Mouse (Mus musculus) midbrain, embryonic 12.5 days (tissue): Measurements from ENCODE around the gene Aak1. TPM values are rescaled to one million over a fixed set of nuclear protein-coding genes. Genes with fewer than 3 reads are reported as not detected.

Experiments
- ATAC-seq: fragments of 200-750 bp; cut with Nextera tagmentation; 2 replicates; pipeline ENCODE4 v1.8.0; 2017; ENCODE audit warnings: low read depth, moderate TSS enrichment, moderate library complexity; ENCODE audit not compliant: low FRiP score
- H3K27ac ChIP-seq: fragments of 300-500 bp; sonication (generic); replicated peaks from 2 replicates; pipeline ENCODE4 v1.5.1; 2016; ENCODE audit warnings: mild to moderate bottlenecking
- H3K27me3 ChIP-seq: fragments of 300-500 bp; sonication (generic); 2 replicates; pipeline ENCODE4 v1.6.1; 2016; ENCODE audit warnings: mild to moderate bottlenecking
- H3K36me3 ChIP-seq: fragments of 300-500 bp; sonication (generic); 2 replicates; pipeline ENCODE4 v1.6.1; 2016
- H3K4me1 ChIP-seq: fragments of 300-500 bp; sonication (generic); 2 replicates; pipeline ENCODE4 v1.6.1; 2016
- H3K4me2 ChIP-seq: fragments of 300-500 bp; sonication (generic); replicated peaks from 2 replicates; pipeline ENCODE4 v1.6.1; 2016; ENCODE audit warnings: mild to moderate bottlenecking, moderate library complexity
- H3K4me3 ChIP-seq: fragments of 300-500 bp; sonication (generic); 2 replicates; pipeline ENCODE4 v1.5.1; 2016; ENCODE audit warnings: mild to moderate bottlenecking
- H3K9ac ChIP-seq: fragments of 300-500 bp; sonication (generic); replicated peaks from 2 replicates; pipeline ENCODE4 v1.6.1; 2016; ENCODE audit warnings: mild to moderate bottlenecking, moderate library complexity
- H3K9me3 ChIP-seq: fragments of 300-500 bp; sonication (generic); 2 replicates; pipeline ENCODE4 v1.6.1; 2016; ENCODE audit warnings: mild to moderate bottlenecking
- WGBS: fragments of 180-500 bp; shearing (Covaris S2); methylation state at CpG from one replicate; pipeline ENCODE4 v1.1.7; 2016; 5-methylcytosine and 5-hydroxymethylcytosine counted together
- polyA plus RNA-seq: library from polyadenylated mRNA; unstranded; fragments of >200 nt; fragmentation: Nextera tagmentation; extraction: Ambion mirVana; gene quantifications from 2 replicates; pipeline ENCODE4 v1.2.1, GENCODE M21; 2016

Gene Aak1
- polyA plus RNA-seq, 1 experiment from 2014 or later, result 30.6 TPM

DNA sequence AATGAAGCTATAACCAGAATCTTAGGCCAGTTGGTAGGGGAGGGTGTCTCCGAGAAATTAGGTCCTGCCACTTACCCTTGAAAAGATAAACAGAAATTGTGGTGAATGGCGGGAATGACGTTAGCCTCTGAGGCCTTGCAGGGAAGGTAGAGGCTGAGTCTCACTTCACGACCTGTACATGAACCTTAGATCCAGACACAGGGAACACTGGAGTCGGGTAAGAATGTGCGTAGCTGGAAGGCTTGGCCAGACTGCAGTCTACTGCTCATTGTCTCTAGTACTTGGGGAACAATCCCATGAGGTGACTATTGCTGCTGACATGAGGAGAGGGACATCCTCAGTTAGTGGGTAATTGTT, 129.6 kb downstream of the Aak1 start:
- WGBS, result 90% methylated on average over 6 of the region's 6 CpGs
- no peak overlapping the region for H3K4me3 ChIP-seq
- no peak for ATAC-seq
- H3K9me3 ChIP-seq, result no peaks in the 10 kb centered on the region
- no peaks in the 10 kb centered on the region for H3K27me3 ChIP-seq
- H3K27ac ChIP-seq, result no peak overlapping the region
- H3K4me2 ChIP-seq, result no peak overlapping the region
- peaks cover 18% of the 10 kb centered on the region for H3K36me3 ChIP-seq
- H3K4me1 ChIP-seq, result no peaks in the 10 kb centered on the region
- no peak overlapping the region for H3K9ac ChIP-seq

DNA sequence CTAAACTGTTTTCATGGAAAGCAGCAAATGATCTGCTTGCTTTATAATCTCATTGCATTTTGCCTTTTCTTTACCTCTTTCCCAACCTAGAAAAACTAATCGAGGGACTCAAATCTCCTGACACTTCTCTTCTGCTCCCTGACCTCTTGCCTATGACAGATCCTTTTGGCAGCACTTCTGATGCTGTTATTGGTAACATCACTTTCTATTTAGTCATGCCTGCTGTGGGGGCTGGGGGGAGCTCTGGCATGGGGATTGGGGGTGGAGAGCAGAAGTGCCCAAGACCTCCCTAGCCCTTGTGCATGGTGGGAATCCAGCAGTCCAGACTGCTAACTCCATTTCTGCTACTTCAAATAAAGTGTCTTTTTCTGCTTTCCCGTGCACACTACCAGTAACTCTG, 131.9 kb downstream of the Aak1 start:
- Histone ChIP-seq H3K4me3 (no peak overlapping the region), H3K4me1 (no peaks in the 10 kb centered on the region), H3K4me2 (no peak overlapping the region), H3K27ac (no peak overlapping the region), H3K36me3 (peaks cover 15% of the 10 kb centered on the region), H3K27me3 (no peaks in the 10 kb centered on the region), H3K9ac (no peak overlapping the region), H3K9me3 (no peaks in the 10 kb centered on the region)
- ATAC-seq, result no peak
- WGBS, result 89% methylated on average over 2 of the region's 2 CpGs

DNA sequence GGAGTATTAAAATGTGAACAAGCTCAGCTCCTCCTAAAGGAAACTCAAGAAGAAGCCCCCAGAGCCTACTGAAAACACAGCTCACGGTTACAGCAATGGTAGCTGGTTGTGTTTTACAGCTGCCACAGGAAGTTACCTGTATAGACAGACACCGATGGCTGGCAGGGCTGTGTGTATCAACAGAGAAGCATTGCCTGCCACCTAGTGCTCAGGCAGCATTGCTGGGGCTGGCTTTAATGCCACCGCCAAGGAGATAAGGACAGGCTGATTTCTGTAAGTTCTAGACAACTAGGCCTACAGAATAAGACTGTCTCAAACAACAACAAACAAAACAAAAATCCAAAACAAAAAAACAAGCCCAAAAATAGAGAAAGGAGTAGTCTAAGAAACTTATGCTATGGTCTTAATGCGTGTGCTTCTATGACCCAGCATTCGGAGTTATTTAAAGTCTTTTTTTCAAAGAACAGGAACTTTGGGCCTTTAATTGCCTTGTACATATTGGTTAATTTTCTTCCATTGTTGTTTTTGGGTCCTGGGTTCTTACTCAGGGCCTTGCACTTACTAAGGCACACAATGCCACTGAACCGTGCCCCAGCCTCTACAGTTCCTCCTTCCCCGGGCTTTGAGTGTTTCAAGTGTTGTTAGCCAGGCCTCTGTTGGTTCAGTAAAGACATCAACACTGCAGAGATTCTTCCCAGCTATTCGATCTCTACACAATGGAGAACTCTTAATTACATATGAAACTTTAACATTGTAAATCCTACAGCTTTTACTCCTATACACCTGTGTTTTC, 136.2 kb downstream of the Aak1 start:
- H3K9me3 ChIP-seq, result no peaks in the 10 kb centered on the region
- H3K4me2 ChIP-seq, result no peak overlapping the region
- no peaks in the 10 kb centered on the region for H3K27me3 ChIP-seq
- ATAC-seq, result no peak
- 86% methylated on average over 8 of the region's 8 CpGs for WGBS
- no peaks in the 10 kb centered on the region for H3K4me1 ChIP-seq
- H3K9ac ChIP-seq, result no peak overlapping the region
- no peak overlapping the region for H3K27ac ChIP-seq
- no peak overlapping the region for H3K4me3 ChIP-seq
- peaks cover 7% of the 10 kb centered on the region; the same call in 1 of the 2 replicates for H3K36me3 ChIP-seq

DNA sequence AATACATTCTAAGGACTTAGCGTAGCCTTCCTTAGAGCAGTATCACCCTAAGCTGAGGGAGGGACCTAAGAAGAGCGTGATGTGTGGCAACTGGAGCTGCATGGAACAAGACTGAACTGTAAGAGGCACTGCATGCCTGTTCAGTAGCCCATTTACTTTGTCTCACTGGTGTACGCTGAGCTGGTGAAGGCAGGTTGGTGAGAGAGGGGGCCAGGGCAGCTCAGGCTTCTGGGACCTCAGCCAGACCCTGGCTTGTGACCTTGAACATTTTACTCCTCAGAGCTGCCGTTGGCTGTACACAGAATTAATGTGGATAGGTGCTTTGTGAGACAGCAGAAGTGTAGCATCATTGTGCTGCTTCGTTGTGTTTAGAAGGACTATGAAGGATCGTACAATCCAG, 140.3 kb downstream of the Aak1 start:
- no peak overlapping the region for H3K27ac ChIP-seq
- H3K36me3 ChIP-seq, result 0 out of 2 replicates have a peak, but pooled peaks cover 14% of the 10 kb centered on the region
- ATAC-seq, result no peak
- no peaks in the 10 kb centered on the region for H3K4me1 ChIP-seq
- no peaks in the 10 kb centered on the region for H3K9me3 ChIP-seq
- no peaks in the 10 kb centered on the region for H3K27me3 ChIP-seq
- no peak overlapping the region for H3K4me2 ChIP-seq
- no peak overlapping the region for H3K4me3 ChIP-seq
- 93% methylated on average over 6 of the region's 6 CpGs for WGBS
- no peak overlapping the region for H3K9ac ChIP-seq

DNA sequence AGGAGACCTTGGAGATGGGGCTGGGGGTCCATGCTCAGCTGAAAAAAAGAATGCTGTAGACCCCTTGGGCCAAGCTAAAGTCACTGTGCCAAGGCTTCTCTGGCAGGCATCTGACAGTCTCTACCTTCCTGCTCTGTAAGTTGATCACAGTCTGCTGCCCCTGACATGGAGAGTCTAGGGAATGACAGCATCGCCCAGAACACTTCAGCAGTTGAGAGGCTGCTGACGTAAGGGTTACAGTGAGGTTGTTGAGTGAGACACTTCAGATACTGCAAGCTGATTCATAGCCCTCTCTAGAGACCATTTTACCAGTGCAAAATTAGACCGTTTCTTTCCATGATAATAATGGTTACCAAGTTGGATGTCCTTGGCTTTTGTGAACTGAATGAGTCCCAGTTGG, 141.7 kb downstream of the Aak1 start:
- Histone ChIP-seq H3K9me3 (no peaks in the 10 kb centered on the region), H3K27ac (no peak overlapping the region), H3K4me1 (no peaks in the 10 kb centered on the region), H3K4me2 (no peak overlapping the region), H3K4me3 (no peak overlapping the region), H3K9ac (no peak overlapping the region), H3K36me3 (peaks cover 17% of the 10 kb centered on the region; the same call in 1 of the 2 replicates), H3K27me3 (no peaks in the 10 kb centered on the region)
- ATAC-seq, result no peak
- 88% methylated on average over 3 of the region's 3 CpGs for WGBS

DNA sequence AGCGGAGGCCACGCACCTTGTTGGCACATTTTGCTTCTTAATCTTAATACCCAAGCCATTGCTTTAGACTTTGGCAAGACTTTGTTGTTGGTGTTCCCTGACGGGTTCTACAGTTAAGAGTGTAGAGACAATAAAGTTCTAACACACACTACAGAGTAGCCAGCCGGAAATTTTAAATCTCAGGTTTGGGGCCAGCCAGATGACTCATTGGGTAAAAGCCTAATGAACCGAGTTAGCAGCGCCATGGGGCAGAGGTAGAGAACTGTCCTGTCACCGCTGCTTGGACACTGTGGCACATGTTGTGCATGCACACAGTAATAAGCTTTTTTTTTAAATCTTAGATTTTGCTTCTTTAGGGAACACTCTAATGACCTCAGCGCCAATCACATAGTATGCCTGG, 143.0 kb downstream of the Aak1 start:
- ATAC-seq, result no peak
- Histone ChIP-seq H3K27ac (no peak overlapping the region), H3K27me3 (no peaks in the 10 kb centered on the region), H3K9me3 (no peaks in the 10 kb centered on the region), H3K4me3 (no peak overlapping the region), H3K36me3 (peaks cover 30% of the 10 kb centered on the region), H3K4me2 (no peak overlapping the region), H3K9ac (no peak overlapping the region), H3K4me1 (no peaks in the 10 kb centered on the region)
- WGBS, result 92% methylated on average over 8 of the region's 8 CpGs

DNA sequence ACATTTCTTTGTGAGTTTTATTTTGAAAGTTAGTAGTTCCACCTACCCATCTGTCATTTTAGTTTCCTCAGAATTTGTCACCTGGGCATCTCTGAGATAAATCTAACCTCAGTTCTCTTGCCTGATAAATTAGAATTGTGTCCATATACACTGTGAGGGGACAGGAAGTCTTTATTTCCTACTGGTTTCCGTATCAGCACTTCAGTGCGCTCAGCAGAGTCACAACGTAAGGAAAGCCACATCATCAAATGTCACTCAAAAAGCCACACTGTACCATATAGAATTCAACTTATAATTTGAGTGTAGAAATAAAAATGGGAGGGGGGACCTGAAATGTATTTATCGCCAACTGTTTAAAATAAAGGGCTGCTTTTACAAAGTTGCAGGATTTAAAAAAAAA, 144.9 kb downstream of the Aak1 start:
- H3K9me3 ChIP-seq, result no peaks in the 10 kb centered on the region
- no peak overlapping the region for H3K4me2 ChIP-seq
- 92% methylated on average over 4 of the region's 4 CpGs for WGBS
- H3K27ac ChIP-seq, result no peak overlapping the region
- H3K4me3 ChIP-seq, result no peak overlapping the region
- H3K27me3 ChIP-seq, result no peaks in the 10 kb centered on the region
- no peak for ATAC-seq
- H3K4me1 ChIP-seq, result no peaks in the 10 kb centered on the region
- no peak overlapping the region for H3K9ac ChIP-seq
- H3K36me3 ChIP-seq, result peaks cover 36% of the 10 kb centered on the region

DNA sequence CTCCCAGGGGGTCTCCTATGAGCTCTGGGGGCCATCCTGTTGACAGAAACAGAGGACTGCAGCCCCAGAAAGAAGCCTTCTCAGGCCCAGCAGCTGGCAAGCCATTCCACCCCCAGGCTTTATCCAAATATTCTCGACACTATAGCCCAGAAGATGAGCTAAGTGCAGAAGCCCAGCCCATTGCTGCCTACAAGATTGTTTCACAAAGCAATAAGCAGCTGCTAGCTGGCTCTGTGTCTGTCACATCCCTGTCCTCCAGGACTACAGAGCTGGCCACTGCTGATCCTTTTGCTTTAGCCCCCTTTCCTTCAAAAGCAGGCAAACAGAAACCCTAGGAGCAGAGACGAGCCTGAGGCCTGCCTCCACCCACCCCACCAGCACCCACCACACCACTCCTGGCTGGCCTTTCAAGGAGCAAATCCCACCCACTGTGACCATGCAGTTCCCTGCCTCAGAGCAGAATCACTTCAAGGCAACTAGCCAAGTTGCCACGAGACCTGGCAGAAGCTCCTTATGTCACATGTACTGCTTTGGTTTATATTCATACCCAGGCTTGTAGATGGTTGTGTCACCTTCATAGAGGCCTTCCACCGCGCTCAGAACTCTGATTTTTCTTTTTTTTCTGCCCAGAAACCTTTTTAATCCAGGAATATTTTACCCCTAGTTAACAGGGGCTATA, 147.5 kb downstream of the Aak1 start:
- H3K27ac ChIP-seq, result no peak overlapping the region
- WGBS, result 87% methylated on average over 5 of the region's 5 CpGs
- peaks cover 31% of the 10 kb centered on the region for H3K36me3 ChIP-seq
- no peaks in the 10 kb centered on the region for H3K27me3 ChIP-seq
- no peaks in the 10 kb centered on the region for H3K4me1 ChIP-seq
- ATAC-seq, result no peak
- H3K4me3 ChIP-seq, result no peak overlapping the region
- H3K9ac ChIP-seq, result no peak overlapping the region
- no peaks in the 10 kb centered on the region for H3K9me3 ChIP-seq
- H3K4me2 ChIP-seq, result no peak overlapping the region

DNA sequence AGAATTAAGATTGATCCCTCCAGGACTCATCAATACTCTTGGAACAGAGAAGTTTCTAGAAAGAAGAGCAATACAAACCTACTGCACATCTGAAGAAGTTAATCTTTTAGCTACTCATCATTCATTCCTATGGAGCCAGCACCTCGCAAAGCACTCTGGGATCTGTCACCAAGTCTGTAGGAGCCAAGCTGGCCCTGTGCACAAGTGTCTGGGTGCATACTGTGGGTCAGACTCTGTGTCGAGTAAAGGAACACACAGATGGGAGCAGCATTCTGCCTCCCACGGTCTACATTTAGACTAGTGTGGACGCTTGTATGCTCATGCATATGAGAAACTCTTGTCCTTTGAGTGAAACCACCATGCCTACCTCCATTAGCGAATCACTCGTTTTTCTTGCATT, 148.0 kb downstream of the Aak1 start:
- no peaks in the 10 kb centered on the region for H3K27me3 ChIP-seq
- H3K4me1 ChIP-seq, result no peaks in the 10 kb centered on the region
- peaks cover 29% of the 10 kb centered on the region for H3K36me3 ChIP-seq
- no peak overlapping the region for H3K9ac ChIP-seq
- H3K4me2 ChIP-seq, result no peak overlapping the region
- 94% methylated on average over 6 of the region's 6 CpGs for WGBS
- no peaks in the 10 kb centered on the region for H3K9me3 ChIP-seq
- ATAC-seq, result no peak
- no peak overlapping the region for H3K27ac ChIP-seq
- H3K4me3 ChIP-seq, result no peak overlapping the region

DNA sequence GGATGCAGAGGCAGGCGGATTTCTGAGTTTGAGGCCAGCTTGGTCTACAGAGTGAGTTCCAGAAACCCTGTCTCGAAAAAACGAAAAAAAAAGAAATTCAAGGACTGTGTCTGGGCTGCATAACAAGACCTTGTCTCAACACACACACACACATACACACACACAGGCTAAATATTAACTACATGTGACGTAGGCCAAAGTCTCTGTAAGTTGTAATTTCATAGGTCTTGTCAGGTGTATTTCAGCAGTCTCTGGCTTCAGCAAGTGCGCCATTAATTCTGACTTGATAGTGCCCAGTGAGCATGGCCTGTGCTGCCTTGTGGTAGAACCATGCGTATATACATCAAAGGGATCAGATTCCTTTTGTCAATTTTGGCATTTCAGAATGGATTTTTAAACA, 152.7 kb downstream of the Aak1 start:
- no peaks in the 10 kb centered on the region for H3K9me3 ChIP-seq
- no peaks in the 10 kb centered on the region for H3K4me1 ChIP-seq
- no peaks in the 10 kb centered on the region for H3K27me3 ChIP-seq
- H3K4me2 ChIP-seq, result no peak overlapping the region
- H3K36me3 ChIP-seq, result peaks cover 13% of the 10 kb centered on the region
- H3K9ac ChIP-seq, result no peak overlapping the region
- no peak for ATAC-seq
- WGBS, result 91% methylated on average over 6 of the region's 6 CpGs
- H3K4me3 ChIP-seq, result no peak overlapping the region
- H3K27ac ChIP-seq, result no peak overlapping the region

DNA sequence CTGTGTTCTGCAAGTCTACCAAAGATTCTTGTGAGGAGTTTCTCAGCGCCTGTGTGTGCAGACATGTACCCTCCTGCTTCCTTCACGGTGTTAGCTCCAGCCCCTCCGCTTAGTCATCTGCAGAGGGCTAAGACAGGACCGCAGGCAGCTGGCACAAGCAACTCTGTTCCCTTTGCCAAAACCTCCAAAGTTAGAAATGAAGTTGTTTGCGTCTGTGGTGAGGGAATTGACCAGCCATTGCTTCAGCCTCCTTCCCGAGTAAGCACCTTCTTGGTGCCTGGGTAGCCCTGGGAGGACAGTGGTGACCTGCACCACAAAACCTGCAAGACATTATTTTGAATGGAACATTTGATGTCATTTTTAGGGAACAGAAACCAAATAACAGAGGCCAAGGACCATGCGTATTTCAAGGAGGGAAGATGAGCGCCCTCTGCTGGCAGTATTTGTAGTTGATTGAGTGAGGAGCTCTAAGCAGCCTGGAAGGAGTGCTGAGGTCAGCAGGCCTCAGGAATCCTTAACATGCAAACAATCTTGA, 153.3 kb downstream of the Aak1 start:
- WGBS, result 58% methylated on average over 8 of the region's 8 CpGs

DNA sequence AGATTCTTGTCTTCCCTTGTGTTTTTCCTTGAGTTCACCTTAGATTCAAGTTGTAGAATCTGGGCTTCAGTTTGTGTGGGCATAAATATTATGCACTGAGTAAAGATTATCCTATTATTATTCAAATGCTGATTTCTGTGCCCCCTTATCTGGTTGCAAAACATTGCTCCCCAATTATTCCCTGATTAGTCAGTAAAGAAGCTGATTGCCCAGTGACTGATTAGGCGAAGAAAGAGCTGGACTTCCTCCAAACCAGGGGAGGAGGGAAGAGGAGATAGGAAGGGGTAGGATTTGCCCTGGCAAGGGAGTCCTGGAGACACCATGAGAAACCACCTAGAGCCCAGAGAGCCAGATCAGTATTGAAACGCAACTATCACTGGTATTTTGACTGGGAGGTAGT, 154.8 kb downstream of the Aak1 start:
- Histone ChIP-seq H3K4me2 (no peak overlapping the region), H3K9me3 (no peaks in the 10 kb centered on the region), H3K4me3 (no peak overlapping the region), H3K27ac (no peak overlapping the region), H3K4me1 (no peaks in the 10 kb centered on the region), H3K9ac (no peak overlapping the region), H3K27me3 (no peaks in the 10 kb centered on the region), H3K36me3 (no peaks in the 10 kb centered on the region)
- no peak for ATAC-seq
- 76% methylated on average over 2 of the region's 2 CpGs for WGBS

More for the DNA sequence above, 153.3 kb downstream of the Aak1 start:
- no peaks in the 10 kb centered on the region for H3K4me1 ChIP-seq
- no peaks in the 10 kb centered on the region for H3K27me3 ChIP-seq
- H3K27ac ChIP-seq, result no peak overlapping the region
- H3K9ac ChIP-seq, result no peak overlapping the region
- no peak overlapping the region for H3K4me3 ChIP-seq
- H3K4me2 ChIP-seq, result no peak overlapping the region
- H3K9me3 ChIP-seq, result no peaks in the 10 kb centered on the region
- H3K36me3 ChIP-seq, result peaks cover 7% of the 10 kb centered on the region
- no peak for ATAC-seq
